Mouse (Mus musculus) adrenal gland, postnatal 10 days (tissue): ENCODE measurements around the gene Gm17361. TPM values are rescaled to one million over a fixed set of nuclear protein-coding genes. Genes with fewer than 3 reads are reported as not detected.
"Not testable (repeated sequence)": the region's sequence is repeated elsewhere in the genome, so short reads cannot be mapped to it uniquely, and the experiment has no call there.

Experiments
- DNase-seq: peaks from one replicate; pipeline ENCODE4 v3.0.0; 2021; ENCODE audit warnings: mixed read lengths
- long read RNA-seq, 2 experiments: library from polyadenylated mRNA; stranded (forward); transcript quantifications; one replicate each; pipeline ENCODE4 v2.0.0; 2021
- total RNA-seq, 2 experiments: library from RNA; stranded (reverse); gene quantifications; 2 replicates each; pipeline ENCODE4 v1.2.3; 2021

The Gm17361 gene
- total RNA-seq: not detected
- long read RNA-seq, experiment 1: 0 reads
- long read RNA-seq, experiment 2: 0 reads

DNA sequence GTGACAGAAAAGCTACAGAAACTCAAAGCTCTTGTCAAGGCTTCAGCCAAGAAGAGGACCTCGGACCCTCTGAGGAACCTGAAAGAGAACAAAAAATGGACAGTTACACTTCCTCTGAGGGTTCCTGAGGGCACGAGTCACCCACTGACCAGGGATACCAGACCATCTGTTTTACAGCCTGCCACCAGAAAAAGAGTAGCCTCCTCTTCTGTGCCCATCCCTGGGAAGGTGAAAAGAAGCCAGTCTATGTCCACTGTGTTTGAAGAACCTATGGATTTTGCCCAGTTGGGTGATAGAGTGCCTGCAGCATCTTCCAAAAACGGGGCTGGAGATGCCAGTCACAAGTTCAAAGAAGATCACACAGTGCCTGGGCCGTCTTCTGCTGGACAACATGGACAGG is at the start of gene Gm17361:
Gene Gm17361, plus strand, starts transcription at position 301 of the 400 bp plus-strand sequence.
- DNase-seq: not testable (repeated sequence)
